Comparison of ENCODE assay signal across 7 mouse cellular contexts in genomic region chr3:93445165-93445705, GRCm38 (mm10). TPM values are rescaled to one million over a fixed set of nuclear protein-coding genes. Genes with fewer than 3 reads are reported as not detected.
DNase-seq lines count a peak whose midpoint lies in the region; ATAC-seq lines count a peak whose summit lies in the region.

No protein-coding gene starts in this region.

- H3K4me3 ChIP-seq in forebrain, embryonic 12.5 days (replicated peaks): peak overlapping the region; percentile 51
- peak overlapping the region; percentile 52 for H3K4me3 ChIP-seq in hindbrain, embryonic 15.5 days
- peak overlapping the region; percentile 53 for H3K4me3 ChIP-seq in midbrain, embryonic 11.5 days (ENCODE audit: low read depth, low read length)
- peak overlapping the region; percentile 58 for H3K4me3 ChIP-seq in stomach, embryonic 15.5 days (replicated peaks)

- under 1% methylated on average over 36 of the region's 36 CpGs for WGBS in forebrain, embryonic 12.5 days
- under 1% methylated on average over 36 of the region's 36 CpGs for WGBS in hindbrain, embryonic 15.5 days
- 0% methylated on average over 36 of the region's 36 CpGs for WGBS in midbrain, embryonic 11.5 days
- WGBS in stomach, embryonic 15.5 days: under 1% methylated on average over 36 of the region's 36 CpGs

- H3K4me1 ChIP-seq in forebrain, embryonic 12.5 days: peaks cover 21% of the 10 kb centered on the region
- peaks cover 34% of the 10 kb centered on the region for H3K4me1 ChIP-seq in hindbrain, embryonic 15.5 days (replicated peaks)
- H3K4me1 ChIP-seq in midbrain, embryonic 11.5 days (ENCODE audit: control insufficient read depth, insufficient read depth, low read length): peaks cover 4% of the 10 kb centered on the region
- H3K4me1 ChIP-seq in stomach, embryonic 15.5 days: peaks cover 21% of the 10 kb centered on the region

- H3K27ac ChIP-seq in forebrain, embryonic 12.5 days: no peak overlapping the region
- peak overlapping the region; percentile 76 for H3K27ac ChIP-seq in hindbrain, embryonic 15.5 days (replicated peaks)
- no peak overlapping the region for H3K27ac ChIP-seq in midbrain, embryonic 11.5 days (ENCODE audit: low read depth, low read length)
- H3K27ac ChIP-seq in stomach, embryonic 15.5 days: peak overlapping the region; percentile 52

- intact Hi-C loops in left cerebral cortex, postnatal 25 days (cut with DNase I): no loop called here

- DNase-seq in urinary bladder, postnatal 14 days (ENCODE audit: low spot score): peak; percentile 15
- no peak for DNase-seq in urinary bladder, postnatal 10 days (ENCODE audit: low spot score)
- peak; percentile 20 to 21 for DNase-seq in left cerebral cortex, postnatal 25 days (ENCODE audit: low spot score in 2 of 2)
- peak; percentile 93 for DNase-seq in midbrain, embryonic 11.5 days (ENCODE audit: low spot score, missing footprints)

- H3K36me3 ChIP-seq in forebrain, embryonic 12.5 days (replicated peaks): no peaks in the 10 kb centered on the region
- no peaks in the 10 kb centered on the region for H3K36me3 ChIP-seq in hindbrain, embryonic 15.5 days
- no peaks in the 10 kb centered on the region for H3K36me3 ChIP-seq in midbrain, embryonic 11.5 days (ENCODE audit: control insufficient read depth, insufficient read depth, low read length)
- no peaks in the 10 kb centered on the region for H3K36me3 ChIP-seq in stomach, embryonic 15.5 days

- H3K9me3 ChIP-seq in forebrain, embryonic 12.5 days: no peaks in the 10 kb centered on the region
- no peaks in the 10 kb centered on the region for H3K9me3 ChIP-seq in hindbrain, embryonic 15.5 days
- H3K9me3 ChIP-seq in midbrain, embryonic 11.5 days (ENCODE audit: control insufficient read depth, low read length): no peaks in the 10 kb centered on the region
- H3K9me3 ChIP-seq in stomach, embryonic 15.5 days: no peaks in the 10 kb centered on the region

- peak; percentile 6; the same call in 1 of the 2 replicates for ATAC-seq in forebrain, embryonic 12.5 days (ENCODE audit: low FRiP score)
- peak; percentile 16; the same call in 1 of the 2 replicates for ATAC-seq in hindbrain, embryonic 15.5 days (ENCODE audit: low FRiP score, low read depth)
- ATAC-seq in midbrain, embryonic 11.5 days (ENCODE audit: low FRiP score): no peak
- no peak for ATAC-seq in stomach, embryonic 15.5 days (ENCODE audit: insufficient read depth, low FRiP score, low read depth)

- peaks cover 53% of the 10 kb centered on the region for H3K27me3 ChIP-seq in forebrain, embryonic 12.5 days
- peaks cover 31% of the 10 kb centered on the region for H3K27me3 ChIP-seq in hindbrain, embryonic 15.5 days
- H3K27me3 ChIP-seq in midbrain, embryonic 11.5 days (ENCODE audit: control insufficient read depth, insufficient read depth, low read length): peaks cover 40% of the 10 kb centered on the region
- peaks cover 12% of the 10 kb centered on the region; the same call in 1 of the 2 replicates for H3K27me3 ChIP-seq in stomach, embryonic 15.5 days (replicated peaks)

- peak overlapping the region; percentile 89 for H3K4me2 ChIP-seq in forebrain, embryonic 12.5 days
- H3K4me2 ChIP-seq in hindbrain, embryonic 15.5 days: peak overlapping the region; percentile 99
- peak overlapping the region; percentile 82 for H3K4me2 ChIP-seq in midbrain, embryonic 11.5 days
- H3K4me2 ChIP-seq in stomach, embryonic 15.5 days: peak overlapping the region; percentile 97

- peak overlapping the region; percentile 58 for H3K9ac ChIP-seq in forebrain, embryonic 12.5 days
- peak overlapping the region; percentile 55 for H3K9ac ChIP-seq in hindbrain, embryonic 15.5 days
- H3K9ac ChIP-seq in midbrain, embryonic 11.5 days (ENCODE audit: low read length): peak overlapping the region; percentile 62
- H3K9ac ChIP-seq in stomach, embryonic 15.5 days: peak overlapping the region; percentile 26; the same call in 1 of the 2 replicates

RNA-seq across cellular contexts. Expression of gene Tchh, which starts 3.1 kb away (rescaled TPM):
- 0.54 and 0.55 TPM in 2 replicates for polyA plus RNA-seq in forebrain, embryonic 12.5 days (2016; fragmentation: Nextera tagmentation; extraction: Ambion mirVana)
- polyA plus RNA-seq in hindbrain, embryonic 15.5 days (2015; fragmentation: Nextera tagmentation; extraction: Ambion mirVana): 1.2 TPM in 2 replicates
- total RNA-seq in left cerebral cortex, postnatal 25 days (2021): 1 to 10 TPM; 1.1 to 1.5 TPM
- polyA plus RNA-seq in midbrain, embryonic 11.5 days (2014; fragmentation: Nextera tagmentation; extraction: Ambion mirVana): 0.44 and 1.1 TPM in 2 replicates
- 1.5 and 1.6 TPM in 2 replicates for polyA plus RNA-seq in stomach, embryonic 15.5 days (2015; fragmentation: Nextera tagmentation; extraction: Ambion mirVana)

RNA-seq across cellular contexts. Expression of gene Tchhl1, which starts 23.3 kb away (rescaled TPM):
- polyA plus RNA-seq in forebrain, embryonic 12.5 days (2016; fragmentation: Nextera tagmentation; extraction: Ambion mirVana): not detected in 2 replicates
- 0.06 TPM in 1 of 2 replicates, not detected in the other for polyA plus RNA-seq in hindbrain, embryonic 15.5 days (2015; fragmentation: Nextera tagmentation; extraction: Ambion mirVana)
- not detected for total RNA-seq in left cerebral cortex, postnatal 25 days (2021)
- polyA plus RNA-seq in midbrain, embryonic 11.5 days (2014; fragmentation: Nextera tagmentation; extraction: Ambion mirVana): not detected in 2 replicates
- not detected in 2 replicates for polyA plus RNA-seq in stomach, embryonic 15.5 days (2015; fragmentation: Nextera tagmentation; extraction: Ambion mirVana)

RNA-seq across cellular contexts. Expression of gene Rptn, which starts 51.7 kb away (rescaled TPM):
- polyA plus RNA-seq in forebrain, embryonic 12.5 days (2016; fragmentation: Nextera tagmentation; extraction: Ambion mirVana): not detected in 2 replicates
- not detected in 2 replicates for polyA plus RNA-seq in hindbrain, embryonic 15.5 days (2015; fragmentation: Nextera tagmentation; extraction: Ambion mirVana)
- total RNA-seq in left cerebral cortex, postnatal 25 days (2021): not detected
- polyA plus RNA-seq in midbrain, embryonic 11.5 days (2014; fragmentation: Nextera tagmentation; extraction: Ambion mirVana): not detected in 2 replicates
- 1.2 and 6.0 TPM in 2 replicates for polyA plus RNA-seq in stomach, embryonic 15.5 days (2015; fragmentation: Nextera tagmentation; extraction: Ambion mirVana)

Comparison
In these comparisons a context has a peak if more than half of its experiments do, and no peak if none do; other contexts are left out.
1. ATAC-seq: peak in forebrain, embryonic 12.5 days (single experiment) and hindbrain, embryonic 15.5 days (single experiment); none in midbrain, embryonic 11.5 days (single experiment) and stomach, embryonic 15.5 days (single experiment).
2. H3K27ac ChIP-seq: peak in hindbrain, embryonic 15.5 days (single experiment) and stomach, embryonic 15.5 days (single experiment); none in forebrain, embryonic 12.5 days (single experiment) and midbrain, embryonic 11.5 days (single experiment).
3. Peak in every context shown above with its lines, with median percentiles within 50 percentile points of each other: H3K4me2 ChIP-seq, H3K4me3 ChIP-seq and H3K9ac ChIP-seq.